Mouse (Mus musculus): ENCODE data around the gene Zkscan5.
"Not testable (repeated sequence)": the region's sequence is repeated elsewhere in the genome, so short reads cannot be mapped to it uniquely, and the experiment has no call there.

Gene Zkscan5

GRCm38 (mm10) chr5:145213505-145213904 is 9.1 kb downstream of the Zkscan5 start:
- DNase-seq (ENCODE audit: low read depth, low spot score) = peak; percentile 76

- peak; percentile 87 for DNase-seq (ENCODE audit: low read depth, low spot score)
Measured at GRCm38 (mm10) chr5:145214679-145215078, 10.3 kb downstream of the Zkscan5 start.

GRCm38 (mm10) chr5:145217746-145218145 is 13.4 kb downstream of the Zkscan5 start:
- DNase-seq (ENCODE audit: low read depth, low spot score) = peak; percentile 78

GRCm38 (mm10) chr5:145218206-145218605 is 13.8 kb downstream of the Zkscan5 start:
- DNase-seq (ENCODE audit: low read depth, low spot score) = no peak

- peak; percentile 55 for DNase-seq (ENCODE audit: low read depth, low spot score)
Measured at GRCm38 (mm10) chr5:145218671-145219070, 14.3 kb downstream of the Zkscan5 start.

- no peak for DNase-seq (ENCODE audit: low read depth, low spot score)
Measured at GRCm38 (mm10) chr5:145219981-145220380, 15.6 kb downstream of the Zkscan5 start.

GRCm38 (mm10) chr5:145222840-145223239 is 18.5 kb downstream of the Zkscan5 start:
- DNase-seq (ENCODE audit: low read depth, low spot score) = peak; percentile 51

GRCm38 (mm10) chr5:145223395-145223794 is 19.0 kb downstream of the Zkscan5 start:
- DNase-seq (ENCODE audit: low read depth, low spot score) = peak; percentile 39

- no peak for DNase-seq (ENCODE audit: low read depth, low spot score)
Measured at GRCm38 (mm10) chr5:145226453-145226852, 22.1 kb downstream of the Zkscan5 start.

GRCm38 (mm10) chr5:145229283-145229682 is 24.9 kb downstream of the Zkscan5 start:
- DNase-seq (ENCODE audit: low read depth, low spot score) = not testable (repeated sequence)

- DNase-seq (ENCODE audit: low read depth, low spot score) = no peak
Measured at GRCm38 (mm10) chr5:145230641-145231040, 26.3 kb downstream of the Zkscan5 start.

- DNase-seq (ENCODE audit: low read depth, low spot score) = peak; percentile 97
Measured at GRCm38 (mm10) chr5:145231367-145231871, 27.1 kb downstream of the Zkscan5 start, which contains the start of gene Zfp655. Zfp655 (plus strand) TSS chr5:145231715.

- no peak for DNase-seq (ENCODE audit: low read depth, low spot score)
Measured at GRCm38 (mm10) chr5:145231893-145232411, 27.6 kb downstream of the Zkscan5 start.

- DNase-seq (ENCODE audit: low read depth, low spot score) = peak; percentile 78
Measured at GRCm38 (mm10) chr5:145234636-145235035, 30.3 kb downstream of the Zkscan5 start.

- DNase-seq (ENCODE audit: low read depth, low spot score) = no peak
Measured at GRCm38 (mm10) chr5:145249520-145249919, 45.2 kb downstream of the Zkscan5 start.

Measured in ES-CJ7 (cell line).